Mouse (Mus musculus) stomach, embryonic 14.5 days (tissue): ENCODE measurements at regions not wholly inside any gene's neighbourhood (a gene's known extent, or its start where the extent isn't known, plus 50 kb on each side); places are given as distances from the start of the nearest gene placed in this dataset.

Source experiments
- ATAC-seq: fragments of 200-750 bp; cut with Nextera tagmentation; 2 replicates; pipeline ENCODE4 v1.8.0; 2017; ENCODE audit warnings: low read depth, moderate TSS enrichment; ENCODE audit not compliant: insufficient number of reproducible peaks, insufficient read depth, low FRiP score
- H3K27ac ChIP-seq: fragments of 300-500 bp; sonication (generic); 2 replicates; pipeline ENCODE4 v1.5.1; 2014; ENCODE audit warnings: mild to moderate bottlenecking, low read length, moderate library complexity, mixed read lengths
- H3K27me3 ChIP-seq: fragments of 300-500 bp; sonication (generic); 2 replicates; pipeline ENCODE4 v1.6.1; 2014; ENCODE audit warnings: low read length, control low read depth, mixed read lengths; ENCODE audit not compliant: control insufficient read depth, insufficient read depth
- H3K36me3 ChIP-seq: fragments of 300-500 bp; sonication (generic); 2 replicates; pipeline ENCODE4 v1.6.1; 2014; ENCODE audit warnings: mild to moderate bottlenecking, control low read depth, low read length, moderate library complexity, mixed read lengths; ENCODE audit not compliant: control insufficient read depth, insufficient read depth
- H3K4me1 ChIP-seq: fragments of 300-500 bp; sonication (generic); 2 replicates; pipeline ENCODE4 v1.6.1; 2014; ENCODE audit warnings: low read length, control low read depth, mixed read lengths; ENCODE audit not compliant: control insufficient read depth, insufficient read depth
- H3K4me2 ChIP-seq: fragments of 300-500 bp; sonication (generic); replicated peaks from 2 replicates; pipeline ENCODE4 v1.6.1; 2014; ENCODE audit warnings: low read depth, low read length, control low read depth
- H3K4me3 ChIP-seq: fragments of 300-500 bp; sonication (generic); 2 replicates; pipeline ENCODE4 v1.5.1; 2014; ENCODE audit warnings: low read depth, low read length, control low read depth
- H3K9ac ChIP-seq: fragments of 300-500 bp; sonication (generic); replicated peaks from 2 replicates; pipeline ENCODE4 v1.6.1; 2014; ENCODE audit warnings: low read depth, mild to moderate bottlenecking, control low read depth, low read length, moderate library complexity, mixed read lengths
- H3K9me3 ChIP-seq: fragments of 300-500 bp; sonication (generic); 2 replicates; pipeline ENCODE4 v1.6.1; 2016; ENCODE audit warnings: low read depth, low read length, control low read depth; ENCODE audit not compliant: control insufficient read depth
- WGBS: fragments of 180-500 bp; shearing (Covaris S2); extraction: QIAGEN DNeasy Blood & Tissue Kit; methylation state at CpG from one replicate; pipeline ENCODE4 v1.1.7; 2014; 5-methylcytosine and 5-hydroxymethylcytosine counted together

DNA sequence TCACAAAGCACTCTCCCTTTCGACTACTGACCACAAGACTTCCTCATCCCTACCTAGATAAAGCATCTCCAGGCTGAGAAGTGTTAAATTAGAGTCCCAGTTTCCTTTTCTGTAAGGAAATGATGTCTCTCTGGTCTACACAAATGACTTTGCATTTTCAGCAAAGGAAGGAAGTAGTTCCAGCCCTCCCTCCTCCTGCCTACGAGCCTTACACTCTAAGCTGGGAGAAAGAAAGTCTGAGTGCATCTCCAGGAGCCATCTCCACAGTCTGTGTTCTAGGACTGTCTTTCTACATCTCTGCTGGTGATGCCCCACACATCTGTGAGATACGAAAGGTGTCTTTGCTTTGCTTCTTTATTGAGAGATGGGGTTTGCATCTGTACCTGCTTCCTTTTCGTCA, 251.1 kb upstream of the Prickle1 start:
- Histone ChIP-seq H3K27ac (no peak overlapping the region), H3K4me1 (no peaks in the 10 kb centered on the region), H3K4me2 (no peak overlapping the region), H3K36me3 (no peaks in the 10 kb centered on the region), H3K27me3 (no peaks in the 10 kb centered on the region), H3K4me3 (no peak overlapping the region), H3K9ac (no peak overlapping the region), H3K9me3 (no peaks in the 10 kb centered on the region)
- 88% methylated on average over 4 of the region's 4 CpGs for WGBS
- ATAC-seq = no peak

DNA sequence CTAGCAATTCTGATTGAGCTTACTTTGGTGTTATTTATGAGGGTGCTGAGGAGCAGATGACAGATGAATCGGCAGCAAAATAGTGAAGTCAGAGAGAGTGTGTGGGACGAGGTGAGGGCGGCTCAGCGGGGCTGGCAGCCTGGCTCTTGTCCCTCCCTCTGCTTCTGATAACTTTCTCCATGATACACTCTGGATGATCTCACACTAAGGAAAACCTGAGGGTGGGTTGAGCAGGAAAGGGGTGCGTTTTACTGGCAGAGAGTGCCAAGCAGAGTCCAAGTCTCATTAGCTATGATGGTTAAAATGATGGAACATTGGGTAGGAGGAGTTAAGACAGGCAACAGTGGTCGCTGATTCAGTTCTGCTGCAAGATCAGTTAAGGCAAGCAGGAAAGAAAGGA, 250.1 kb upstream of the Prickle1 start:
- Histone ChIP-seq H3K4me3 (no peak overlapping the region), H3K4me2 (no peak overlapping the region), H3K27me3 (no peaks in the 10 kb centered on the region), H3K27ac (no peak overlapping the region), H3K9ac (no peak overlapping the region), H3K9me3 (no peaks in the 10 kb centered on the region), H3K4me1 (no peaks in the 10 kb centered on the region), H3K36me3 (no peaks in the 10 kb centered on the region)
- no peak for ATAC-seq
- 74% methylated on average over 6 of the region's 6 CpGs for WGBS

DNA sequence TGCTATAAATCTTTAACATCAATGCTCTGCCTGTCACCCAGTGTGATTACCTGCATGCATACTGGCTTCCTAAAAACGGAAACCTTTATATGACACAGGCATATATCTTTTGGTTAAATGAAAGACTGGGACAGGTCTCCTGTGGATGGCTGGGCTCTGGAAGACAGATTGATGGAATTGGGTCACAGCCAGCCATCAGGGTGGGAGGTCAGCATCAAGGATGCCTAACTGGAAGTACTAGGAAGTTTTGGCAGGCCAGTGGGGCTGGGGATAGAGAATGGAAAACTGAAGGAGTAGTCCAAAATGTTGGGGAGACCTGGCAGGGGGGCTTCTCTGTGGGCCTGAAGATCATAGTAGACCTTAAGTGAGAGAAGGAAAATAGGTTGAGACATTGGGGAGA, 237.3 kb upstream of the Prickle1 start:
- Histone ChIP-seq H3K27ac (no peak overlapping the region), H3K9me3 (no peaks in the 10 kb centered on the region), H3K36me3 (no peaks in the 10 kb centered on the region), H3K4me1 (0 out of 2 replicates have a peak, but pooled peaks cover 2% of the 10 kb centered on the region), H3K4me2 (no peak overlapping the region), H3K27me3 (no peaks in the 10 kb centered on the region), H3K4me3 (no peak overlapping the region), H3K9ac (no peak overlapping the region)
- no peak for ATAC-seq
- WGBS = 46% methylated on average over 1 of the region's 1 CpGs

DNA sequence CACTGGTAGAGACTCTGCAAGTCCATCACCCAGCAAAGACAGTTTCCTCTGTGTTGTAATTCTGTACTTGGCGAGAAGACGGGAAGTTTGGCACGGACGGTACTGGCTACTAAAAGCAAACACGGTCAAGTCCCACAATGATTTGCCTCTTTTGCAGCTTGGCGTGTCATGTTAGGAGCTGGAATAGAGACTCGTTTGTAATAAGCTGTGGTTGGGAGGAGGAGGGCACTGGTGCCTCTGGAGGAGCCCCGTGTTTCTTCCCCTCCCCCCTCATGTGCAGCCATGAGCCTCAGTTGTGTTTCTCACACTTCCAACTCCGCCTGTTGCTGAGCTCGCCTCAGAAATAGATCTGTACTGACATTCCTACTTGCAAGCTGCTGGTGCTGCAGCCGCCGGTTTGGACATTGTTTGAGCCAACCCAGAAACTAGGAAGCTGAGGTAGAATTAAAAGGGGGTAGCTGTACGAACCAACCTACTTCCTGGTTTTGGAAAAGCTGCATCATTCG, 236.8 kb upstream of the Prickle1 start:
- 56% methylated on average over 14 of the region's 14 CpGs for WGBS
- Histone ChIP-seq H3K4me2 (no peak overlapping the region), H3K27ac (no peak overlapping the region), H3K9me3 (no peaks in the 10 kb centered on the region), H3K4me3 (no peak overlapping the region), H3K9ac (no peak overlapping the region), H3K27me3 (no peaks in the 10 kb centered on the region), H3K36me3 (no peaks in the 10 kb centered on the region), H3K4me1 (0 out of 2 replicates have a peak, but pooled peaks cover 2% of the 10 kb centered on the region)
- ATAC-seq = no peak

DNA sequence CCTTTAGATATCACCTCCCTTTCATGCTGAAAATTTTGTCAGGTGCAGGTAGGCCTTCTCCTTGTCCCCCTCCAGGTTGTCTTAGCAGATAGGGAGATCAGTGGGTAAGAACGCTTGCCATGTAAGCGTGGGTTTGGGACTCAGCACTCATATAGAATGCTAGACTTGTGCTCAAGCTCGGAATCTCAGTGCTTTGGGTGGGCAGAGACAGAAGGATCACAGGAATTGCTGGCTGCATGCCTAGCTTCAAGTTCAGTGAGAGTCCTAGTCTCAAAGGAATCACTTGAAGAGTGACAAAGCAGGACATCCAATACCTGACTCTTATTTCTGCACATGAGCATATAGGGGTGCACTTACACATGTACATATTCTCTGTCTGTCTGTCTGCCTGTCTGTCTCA, 235.5 kb upstream of the Prickle1 start:
- ATAC-seq = no peak
- Histone ChIP-seq H3K4me3 (no peak overlapping the region), H3K4me2 (no peak overlapping the region), H3K9ac (no peak overlapping the region), H3K9me3 (no peaks in the 10 kb centered on the region), H3K4me1 (0 out of 2 replicates have a peak, but pooled peaks cover 2% of the 10 kb centered on the region), H3K27me3 (no peaks in the 10 kb centered on the region), H3K36me3 (no peaks in the 10 kb centered on the region), H3K27ac (no peak overlapping the region)
- 86% methylated on average over 3 of the region's 3 CpGs for WGBS

DNA sequence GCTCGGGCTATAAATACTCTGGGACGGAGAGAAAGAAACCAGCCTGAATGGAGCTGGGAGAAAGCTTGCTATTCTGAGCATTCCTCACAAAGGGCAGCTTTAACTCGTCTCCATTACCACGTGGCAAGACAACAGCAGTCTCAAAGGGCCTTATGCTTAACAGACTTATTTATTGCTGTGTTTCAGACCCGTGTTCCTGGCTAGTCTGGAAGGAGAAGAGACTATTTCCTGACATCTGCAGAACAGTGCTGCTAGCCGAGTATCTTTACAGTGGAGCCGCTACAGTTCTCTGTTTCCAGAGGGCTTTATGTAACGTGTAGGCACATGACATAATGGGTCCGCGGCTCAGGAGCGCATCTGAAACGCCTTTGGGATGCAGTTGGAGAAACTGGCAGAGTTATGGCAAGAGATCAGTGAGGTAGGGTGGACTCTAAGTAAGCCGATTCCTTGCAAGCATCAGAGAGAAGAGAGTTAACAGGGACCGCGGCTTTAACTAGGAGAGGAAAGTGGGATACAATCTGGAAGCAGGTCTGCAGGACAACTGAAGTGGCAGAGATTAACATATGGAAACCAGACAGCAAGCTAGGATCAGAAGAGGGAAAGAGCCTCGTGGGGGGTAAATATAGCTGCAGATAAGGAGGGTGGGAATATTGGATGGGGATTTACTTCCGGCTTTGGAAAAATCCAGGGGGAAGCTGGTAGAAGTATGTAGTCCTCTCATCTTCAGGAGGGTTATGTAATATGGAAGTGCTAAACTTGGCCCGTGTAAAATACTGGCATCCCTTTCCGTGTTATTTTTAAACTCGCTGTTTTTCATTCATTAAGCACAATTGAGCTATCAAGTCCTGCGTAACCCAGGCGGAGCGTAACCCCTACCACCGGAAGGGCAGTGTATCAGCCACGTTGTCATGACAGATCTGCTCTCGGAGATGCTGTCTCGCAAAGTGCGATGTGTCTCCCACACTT, 229.3 kb upstream of the Prickle1 start:
- Histone ChIP-seq H3K4me3 (no peak overlapping the region), H3K27me3 (no peaks in the 10 kb centered on the region), H3K4me1 (peaks cover 9% of the 10 kb centered on the region), H3K27ac (peak overlapping the region; percentile 58; the same call in 1 of the 2 replicates), H3K4me2 (no peak overlapping the region; the same call in 1 of the 2 replicates), H3K9me3 (no peaks in the 10 kb centered on the region), H3K36me3 (no peaks in the 10 kb centered on the region), H3K9ac (no peak overlapping the region)
- WGBS = 54% methylated on average over 28 of the region's 28 CpGs
- ATAC-seq = peak; percentile 18; the same call in 1 of the 2 replicates

DNA sequence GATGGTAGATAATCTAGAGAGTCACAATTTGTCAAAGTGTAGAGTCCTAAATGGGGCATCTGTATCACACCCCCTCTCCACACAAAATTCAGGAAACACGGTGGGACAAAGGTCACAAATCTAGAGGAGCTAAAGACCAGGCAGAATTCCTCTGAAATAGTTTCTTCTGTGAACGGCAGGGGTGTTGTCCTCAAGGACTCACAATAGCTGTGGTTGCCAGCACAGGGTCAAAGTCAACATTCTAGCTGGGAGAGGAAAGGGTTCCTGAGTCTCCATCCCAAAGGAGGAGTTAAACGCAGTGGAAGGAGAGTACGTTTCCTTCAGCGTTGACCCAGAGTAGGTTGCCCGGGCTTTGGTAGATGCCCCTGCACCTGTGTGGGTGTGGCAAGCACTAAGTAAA, 225.5 kb upstream of the Prickle1 start:
- no peak overlapping the region for H3K4me3 ChIP-seq
- 50% methylated on average over 6 of the region's 6 CpGs for WGBS
- no peak for ATAC-seq

DNA sequence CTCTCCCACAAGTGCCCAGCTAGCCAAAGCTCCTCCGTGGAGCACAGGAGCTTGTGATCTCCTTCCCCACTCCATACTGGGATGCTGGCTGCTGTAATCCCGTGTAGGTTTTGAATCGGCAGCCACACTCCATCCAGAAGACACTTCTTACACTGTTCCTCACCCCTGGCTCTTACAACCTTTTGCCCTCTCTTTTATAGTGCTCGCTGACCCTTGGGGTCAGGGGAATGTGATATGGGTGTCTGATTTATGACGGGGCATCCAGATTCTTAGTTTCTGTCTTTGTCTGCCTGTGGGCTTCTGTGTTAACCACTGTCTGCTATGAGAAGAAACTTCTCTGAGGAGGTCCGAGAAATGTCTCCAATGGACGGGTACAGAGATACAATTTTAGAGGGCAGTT, 216.3 kb upstream of the Prickle1 start:
- Histone ChIP-seq H3K27me3 (no peaks in the 10 kb centered on the region), H3K36me3 (no peaks in the 10 kb centered on the region), H3K4me1 (no peaks in the 10 kb centered on the region), H3K27ac (no peak overlapping the region), H3K4me3 (no peak overlapping the region), H3K9me3 (no peaks in the 10 kb centered on the region), H3K9ac (no peak overlapping the region), H3K4me2 (no peak overlapping the region)
- WGBS = 51% methylated on average over 7 of the region's 7 CpGs
- ATAC-seq = no peak

More for the DNA sequence above, 225.5 kb upstream of the Prickle1 start:
- no peak overlapping the region for H3K4me2 ChIP-seq
- H3K9me3 ChIP-seq = no peaks in the 10 kb centered on the region
- H3K27ac ChIP-seq = no peak overlapping the region
- no peaks in the 10 kb centered on the region for H3K36me3 ChIP-seq
- H3K27me3 ChIP-seq = no peaks in the 10 kb centered on the region
- no peak overlapping the region for H3K9ac ChIP-seq
- H3K4me1 ChIP-seq = peaks cover 9% of the 10 kb centered on the region
